10 mouse cellular contexts compared by ENCODE assay signal in genomic region chr8:122569329-122569728, GRCm38 (mm10). TPM values are rescaled to one million over a fixed set of nuclear protein-coding genes. Genes with fewer than 3 reads are reported as not detected.
DNase-seq lines count a peak whose midpoint lies in the region; ATAC-seq and TF ChIP-seq lines count a peak whose summit lies in the region.
"Had no signal": no experiment of that assay in that cellular context is flagged by ENCODE, and none has a peak within 500 bp of the region (broad histone marks: within the 10 kb centered on the region; RNA-seq: fewer than 3 reads in every experiment).

No protein-coding gene starts in this region.

- TF ChIP-seq CTCF in thymus, adult 2 months (IDR thresholded peaks at IDR 0.05; ENCODE audit: borderline replicate concordance, control insufficient read depth, extremely low read depth, insufficient read depth, low read length, poor library complexity) = no peak

- TF ChIP-seq POLR2A in thymus, adult 2 months (IDR thresholded peaks at IDR 0.05; ENCODE audit: control insufficient read depth, extremely low read depth, insufficient read depth, low read length, poor library complexity) = no peak
- TF ChIP-seq POLR2A in limb, embryonic 14.5 days (IDR thresholded peaks at IDR 0.05; ENCODE audit: borderline replicate concordance, extremely low read depth, insufficient read depth, insufficient read length) = no peak

- ATAC-seq in forebrain, embryonic 11.5 days (replicated peaks; ENCODE audit: low FRiP score) = no peak
- no peak for ATAC-seq in limb, embryonic 14.5 days (ENCODE audit: low FRiP score, low read depth)
- ATAC-seq in stomach, embryonic 15.5 days (ENCODE audit: insufficient read depth, low FRiP score, low read depth) = no peak

- peak; percentile 32 for DNase-seq in thymus, adult 2 months
- no peak for DNase-seq in thymus, postnatal 36 days
- no peak for DNase-seq in forebrain, embryonic 11.5 days (ENCODE audit: low spot score)
- no peak for DNase-seq in limb, embryonic 14.5 days (ENCODE audit: low spot score)
- DNase-seq in layer of hippocampus, adult 9-11 months = no peak
- no peak for DNase-seq in frontal cortex, adult 2 months (ENCODE audit: extremely low spot score in 1 of 2, low spot score in 1 of 2)
- DNase-seq in left cerebral cortex, adult 18-20 months (ENCODE audit: low spot score in 2 of 2) = no peak
- DNase-seq: adrenal gland, postnatal 25 days; gastrocnemius, postnatal 10 days had no signal

- 87% methylated on average over 9 of the region's 9 CpGs for WGBS in thymus, adult 2 months
- WGBS in forebrain, embryonic 11.5 days = 67% methylated on average over 9 of the region's 9 CpGs
- 72% methylated on average over 9 of the region's 9 CpGs for WGBS in limb, embryonic 14.5 days
- WGBS in stomach, embryonic 15.5 days = 56% methylated on average over 9 of the region's 9 CpGs

- H3K27me3 ChIP-seq in thymus, adult 2 months (ENCODE audit: control insufficient read depth, insufficient read depth, low read length) = no peaks in the 10 kb centered on the region
- H3K27me3 ChIP-seq in forebrain, embryonic 11.5 days (ENCODE audit: control insufficient read depth, insufficient read depth, low read length) = no peaks in the 10 kb centered on the region
- no peaks in the 10 kb centered on the region for H3K27me3 ChIP-seq in limb, embryonic 14.5 days (ENCODE audit: control insufficient read depth, insufficient read depth, low read length)
- no peaks in the 10 kb centered on the region for H3K27me3 ChIP-seq in stomach, embryonic 15.5 days (replicated peaks)

- peaks cover 24% of the 10 kb centered on the region for H3K36me3 ChIP-seq in thymus, adult 2 months (ENCODE audit: control insufficient read depth, insufficient read depth, low read length)
- peaks cover 24% of the 10 kb centered on the region for H3K36me3 ChIP-seq in forebrain, embryonic 11.5 days (ENCODE audit: control insufficient read depth, insufficient read depth, low read length)
- peaks cover 54% of the 10 kb centered on the region for H3K36me3 ChIP-seq in limb, embryonic 14.5 days (ENCODE audit: control insufficient read depth, insufficient read depth, low read length)
- H3K36me3 ChIP-seq in stomach, embryonic 15.5 days = peaks cover 41% of the 10 kb centered on the region

- peak overlapping the region; percentile 94 for H3K9ac ChIP-seq in forebrain, embryonic 11.5 days (ENCODE audit: low read length)
- peak overlapping the region; percentile 94 for H3K9ac ChIP-seq in limb, embryonic 14.5 days (ENCODE audit: low read depth, low read length, severe bottlenecking)
- peak overlapping the region; percentile 42 for H3K9ac ChIP-seq in stomach, embryonic 15.5 days

- peaks cover 24% of the 10 kb centered on the region for H3K4me1 ChIP-seq in thymus, adult 2 months (replicated peaks; ENCODE audit: control insufficient read depth, insufficient read depth, low read length)
- peaks cover 17% of the 10 kb centered on the region; the same call in 1 of the 2 replicates for H3K4me1 ChIP-seq in forebrain, embryonic 11.5 days (replicated peaks; ENCODE audit: control insufficient read depth, insufficient read depth, low read length)
- peaks cover 19% of the 10 kb centered on the region for H3K4me1 ChIP-seq in limb, embryonic 14.5 days (ENCODE audit: control insufficient read depth, insufficient read depth, low read length)
- H3K4me1 ChIP-seq in stomach, embryonic 15.5 days = peaks cover 23% of the 10 kb centered on the region

- peak overlapping the region; percentile 88 for H3K4me2 ChIP-seq in forebrain, embryonic 11.5 days (ENCODE audit: low read depth, low read length, severe bottlenecking)
- peak overlapping the region; percentile 84 for H3K4me2 ChIP-seq in limb, embryonic 14.5 days (replicated peaks; ENCODE audit: low read depth, low read length, severe bottlenecking)
- peak overlapping the region; percentile 84 for H3K4me2 ChIP-seq in stomach, embryonic 15.5 days

- no peak overlapping the region for H3K27ac ChIP-seq in thymus, adult 2 months (ENCODE audit: control insufficient read depth, insufficient read depth, low read length)
- H3K27ac ChIP-seq in forebrain, embryonic 11.5 days (ENCODE audit: low read depth, low read length) = no peak overlapping the region
- 0 out of 2 replicates have a peak overlapping the region, but pooled peaks have one; percentile 8 for H3K27ac ChIP-seq in limb, embryonic 14.5 days (replicated peaks; ENCODE audit: low read depth, low read length)
- H3K27ac ChIP-seq in stomach, embryonic 15.5 days = no peak overlapping the region

- peak overlapping the region; percentile 21 for H3K4me3 ChIP-seq in thymus, adult 2 months (ENCODE audit: control insufficient read depth, insufficient read depth, low read length)
- peak overlapping the region; percentile 83 for H3K4me3 ChIP-seq in forebrain, embryonic 11.5 days (ENCODE audit: low read depth, low read length)
- H3K4me3 ChIP-seq in limb, embryonic 14.5 days (replicated peaks; ENCODE audit: low read length) = peak overlapping the region; percentile 93
- peak overlapping the region; percentile 95 for H3K4me3 ChIP-seq in stomach, embryonic 15.5 days (replicated peaks)

- no peaks in the 10 kb centered on the region for H3K9me3 ChIP-seq in forebrain, embryonic 11.5 days (ENCODE audit: control insufficient read depth, low read length)
- H3K9me3 ChIP-seq in limb, embryonic 14.5 days (ENCODE audit: control insufficient read depth, low read length) = no peaks in the 10 kb centered on the region
- H3K9me3 ChIP-seq in stomach, embryonic 15.5 days = no peaks in the 10 kb centered on the region

RNA-seq across cellular contexts. Expression of gene Cdt1, which starts 1.5 kb away (rescaled TPM):
- 136 and 210 TPM in 2 replicates for polyA plus RNA-seq in thymus, adult 2 months (2012; rRNA removed)
- polyA plus RNA-seq in forebrain, embryonic 11.5 days (2014; fragmentation: Nextera tagmentation; extraction: Ambion mirVana) = 57.9 and 59.6 TPM in 2 replicates
- polyA plus RNA-seq in limb, embryonic 14.5 days (2012; rRNA removed) = 79.0 and 103 TPM in 2 replicates
- polyA plus RNA-seq in limb, embryonic 14.5 days (2014; fragmentation: Nextera tagmentation; extraction: Ambion mirVana) = 34.0 and 34.2 TPM in 2 replicates
- 34.9 and 37.0 TPM in 2 replicates for polyA plus RNA-seq in stomach, embryonic 15.5 days (2015; fragmentation: Nextera tagmentation; extraction: Ambion mirVana)
- polyA plus RNA-seq in frontal cortex, adult 2 months (2012; rRNA removed) = 2.4 and 2.5 TPM in 2 replicates
- total RNA-seq in left cerebral cortex, adult 18-20 months (2021) = 1 to 10 TPM; 2.9 to 3.9 TPM

RNA-seq across cellular contexts. Expression of gene Aprt, which starts 7.4 kb away (rescaled TPM):
- polyA plus RNA-seq in thymus, adult 2 months (2012; rRNA removed) = 119 and 136 TPM in 2 replicates
- polyA plus RNA-seq in forebrain, embryonic 11.5 days (2014; fragmentation: Nextera tagmentation; extraction: Ambion mirVana) = 235 and 251 TPM in 2 replicates
- polyA plus RNA-seq in limb, embryonic 14.5 days (2012; rRNA removed) = 199 and 217 TPM in 2 replicates
- polyA plus RNA-seq in limb, embryonic 14.5 days (2014; fragmentation: Nextera tagmentation; extraction: Ambion mirVana) = 348 and 382 TPM in 2 replicates
- 354 and 399 TPM in 2 replicates for polyA plus RNA-seq in stomach, embryonic 15.5 days (2015; fragmentation: Nextera tagmentation; extraction: Ambion mirVana)
- polyA plus RNA-seq in frontal cortex, adult 2 months (2012; rRNA removed) = 66.0 and 67.4 TPM in 2 replicates
- total RNA-seq in left cerebral cortex, adult 18-20 months (2021) = 10 to 100 TPM; 48.4 to 52.0 TPM

RNA-seq across cellular contexts. Expression of gene Piezo1, which starts 18.2 kb away (rescaled TPM):
- polyA plus RNA-seq in thymus, adult 2 months (2012; rRNA removed) = 93.6 and 106 TPM in 2 replicates
- 5.8 and 5.9 TPM in 2 replicates for polyA plus RNA-seq in forebrain, embryonic 11.5 days (2014; fragmentation: Nextera tagmentation; extraction: Ambion mirVana)
- polyA plus RNA-seq in limb, embryonic 14.5 days (2012; rRNA removed) = 93.3 and 120 TPM in 2 replicates
- polyA plus RNA-seq in limb, embryonic 14.5 days (2014; fragmentation: Nextera tagmentation; extraction: Ambion mirVana) = 20.4 and 20.7 TPM in 2 replicates
- polyA plus RNA-seq in stomach, embryonic 15.5 days (2015; fragmentation: Nextera tagmentation; extraction: Ambion mirVana) = 12.8 and 16.3 TPM in 2 replicates
- 7.4 and 9.1 TPM in 2 replicates for polyA plus RNA-seq in frontal cortex, adult 2 months (2012; rRNA removed)
- 1 to 10 TPM; 5.2 to 5.5 TPM for total RNA-seq in left cerebral cortex, adult 18-20 months (2021)

RNA-seq across cellular contexts. Expression of gene Galns, which starts 41.9 kb away (rescaled TPM):
- polyA plus RNA-seq in thymus, adult 2 months (2012; rRNA removed) = 15.6 and 19.2 TPM in 2 replicates
- 4.5 and 5.8 TPM in 2 replicates for polyA plus RNA-seq in forebrain, embryonic 11.5 days (2014; fragmentation: Nextera tagmentation; extraction: Ambion mirVana)
- 14.7 and 17.1 TPM in 2 replicates for polyA plus RNA-seq in limb, embryonic 14.5 days (2012; rRNA removed)
- 12.0 and 12.7 TPM in 2 replicates for polyA plus RNA-seq in limb, embryonic 14.5 days (2014; fragmentation: Nextera tagmentation; extraction: Ambion mirVana)
- 11.9 and 13.1 TPM in 2 replicates for polyA plus RNA-seq in stomach, embryonic 15.5 days (2015; fragmentation: Nextera tagmentation; extraction: Ambion mirVana)
- 9.4 and 9.5 TPM in 2 replicates for polyA plus RNA-seq in frontal cortex, adult 2 months (2012; rRNA removed)
- total RNA-seq in left cerebral cortex, adult 18-20 months (2021) = 1 to 10 TPM; 8.1 to 8.3 TPM

RNA-seq across cellular contexts. Expression of gene Trappc2l, which starts 42.1 kb away (rescaled TPM):
- polyA plus RNA-seq in thymus, adult 2 months (2012; rRNA removed) = 104 and 133 TPM in 2 replicates
- polyA plus RNA-seq in forebrain, embryonic 11.5 days (2014; fragmentation: Nextera tagmentation; extraction: Ambion mirVana) = 39.3 and 49.9 TPM in 2 replicates
- 96.8 and 129 TPM in 2 replicates for polyA plus RNA-seq in limb, embryonic 14.5 days (2012; rRNA removed)
- 70.2 and 70.5 TPM in 2 replicates for polyA plus RNA-seq in limb, embryonic 14.5 days (2014; fragmentation: Nextera tagmentation; extraction: Ambion mirVana)
- 49.7 and 61.8 TPM in 2 replicates for polyA plus RNA-seq in stomach, embryonic 15.5 days (2015; fragmentation: Nextera tagmentation; extraction: Ambion mirVana)
- polyA plus RNA-seq in frontal cortex, adult 2 months (2012; rRNA removed) = 130 and 153 TPM in 2 replicates
- total RNA-seq in left cerebral cortex, adult 18-20 months (2021) = 10 to 100 TPM; 79.6 to 86.0 TPM

Comparison
In these comparisons a context has a peak if more than half of its experiments do, and no peak if none do; other contexts are left out.
1. H3K4me3 ChIP-seq: peak in every context shown above with its lines; median percentile 95 in stomach, embryonic 15.5 days; 93 in limb, embryonic 14.5 days; 83 in forebrain, embryonic 11.5 days; 21 in thymus, adult 2 months.
2. H3K9ac ChIP-seq: peak in every context shown above with its lines; median percentile 94 in forebrain, embryonic 11.5 days; 94 in limb, embryonic 14.5 days; 42 in stomach, embryonic 15.5 days.
3. RNA of gene Cdt1, which starts 1.5 kb away (polyA plus RNA-seq): 136 to 210 TPM in thymus, adult 2 months, 34.0 to 103 TPM in limb, embryonic 14.5 days, 57.9 to 59.6 TPM in forebrain, embryonic 11.5 days and 34.9 to 37.0 TPM in stomach, embryonic 15.5 days; 2.4 to 2.5 TPM in frontal cortex, adult 2 months; every median in the first group is over 10 times any median in the second.
4. Peak in every context shown above with its lines, with median percentiles within 50 percentile points of each other: H3K4me2 ChIP-seq.